Mouse (Mus musculus): ENCODE data around the gene Luzp4. TPM values are rescaled to one million over a fixed set of nuclear protein-coding genes. Genes with fewer than 3 reads are reported as not detected.
"Not testable (repeated sequence)": the region's sequence is repeated elsewhere in the genome, so short reads cannot be mapped to it uniquely, and the experiment has no call there.

Gene Luzp4
- not detected for total RNA-seq (2021)

DNA sequence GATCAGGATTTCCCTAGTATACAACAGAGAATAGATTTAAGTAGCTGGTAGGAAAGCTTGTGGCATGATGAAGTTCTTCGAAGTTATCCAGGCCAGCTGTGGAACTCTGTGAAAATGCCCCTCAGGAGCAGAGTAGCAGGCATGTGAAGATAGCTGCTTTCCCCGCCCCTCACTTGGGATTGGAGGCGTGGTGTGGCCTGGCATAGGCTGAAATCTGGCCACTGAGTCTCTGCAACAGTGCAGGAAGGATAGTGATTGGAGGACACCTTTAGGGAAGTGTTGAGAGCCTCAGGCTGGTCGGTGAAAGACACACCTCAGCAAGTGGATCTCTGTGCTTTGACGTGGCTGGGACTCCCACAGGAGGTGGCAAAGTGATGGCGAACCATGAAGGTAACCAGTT is at the start of gene Luzp4:
Gene Luzp4, plus strand, starts transcription at position 301 of the 400 bp plus-strand sequence.
- DNase-seq; intact Hi-C loops (cut with DNase I): not testable (repeated sequence)

DNA sequence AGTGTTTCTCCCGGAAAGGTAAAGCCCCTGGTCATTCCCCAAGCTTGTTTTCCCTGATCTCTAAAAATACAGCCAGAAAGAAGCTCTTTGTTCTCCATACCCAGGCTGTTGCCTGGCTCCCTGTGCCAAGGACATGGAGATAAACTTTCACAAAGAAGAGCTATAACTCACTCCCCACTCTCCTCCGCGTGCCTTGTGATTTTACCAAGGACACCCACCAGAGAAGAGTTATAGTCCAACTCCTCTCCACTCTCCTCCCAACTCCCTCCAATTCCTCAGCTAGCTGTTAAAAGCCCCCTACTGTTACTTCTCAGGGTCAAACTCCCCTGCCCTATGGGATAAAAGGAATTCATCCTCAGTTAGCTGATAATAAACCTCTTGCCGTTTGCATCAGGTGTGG is 15.6 kb upstream of the Luzp4 start:
- DNase-seq; intact Hi-C loops (cut with DNase I): not testable (repeated sequence)

Other genes starting within 250 kb of the Luzp4 start
- not detected for gene Gm8334, start 242.5 kb upstream of the Luzp4 start, total RNA-seq (2021)
- gene Gm15127, start 194.0 kb upstream of the Luzp4 start, total RNA-seq (2021), result not detected
- not detected for gene Ott, start 216.6 kb downstream of the Luzp4 start, total RNA-seq (2021)

All from left cerebral cortex, postnatal 4 days (tissue).